Mouse (Mus musculus) hindbrain, embryonic 14.5 days (tissue): Measurements from ENCODE around the gene Exoc2. TPM values are rescaled to one million over a fixed set of nuclear protein-coding genes. Genes with fewer than 3 reads are reported as not detected.

Source experiments
- ATAC-seq: fragments of 200-750 bp; cut with Nextera tagmentation; 2 replicates; pipeline ENCODE4 v1.8.0; 2017; ENCODE audit warnings: moderate number of reproducible peaks, mild to moderate bottlenecking, moderate TSS enrichment, moderate library complexity; ENCODE audit not compliant: low FRiP score
- DNase-seq: peaks from one replicate; pipeline ENCODE4 v3.0.0-alpha.2; 2015; ENCODE audit warnings: low spot score
- H3K27ac ChIP-seq: fragments of 300-500 bp; sonication (generic); 2 replicates; pipeline ENCODE4 v1.5.1; 2014; ENCODE audit warnings: mild to moderate bottlenecking, moderate library complexity
- H3K27me3 ChIP-seq: fragments of 300-500 bp; sonication (generic); 2 replicates; pipeline ENCODE4 v1.6.1; 2014; ENCODE audit warnings: mild to moderate bottlenecking, low read length, mixed read lengths; ENCODE audit not compliant: control insufficient read depth, insufficient read depth
- H3K36me3 ChIP-seq: fragments of 300-500 bp; sonication (generic); replicated peaks from 2 replicates; pipeline ENCODE4 v1.6.1; 2014; ENCODE audit not compliant: control insufficient read depth, insufficient read depth
- H3K4me1 ChIP-seq: fragments of 300-500 bp; sonication (generic); replicated peaks from 2 replicates; pipeline ENCODE4 v1.6.1; 2014; ENCODE audit warnings: antibody characterized with exemption, low read length, mixed read lengths; ENCODE audit not compliant: control insufficient read depth, insufficient read depth
- H3K4me2 ChIP-seq: fragments of 300-500 bp; sonication (generic); replicated peaks from 2 replicates; pipeline ENCODE4 v1.6.1; 2014; ENCODE audit warnings: mild to moderate bottlenecking, moderate library complexity
- H3K4me3 ChIP-seq: fragments of 300-500 bp; sonication (generic); replicated peaks from 2 replicates; pipeline ENCODE4 v1.5.1; 2014; ENCODE audit warnings: mild to moderate bottlenecking, low read length
- H3K9ac ChIP-seq: fragments of 300-500 bp; sonication (generic); 2 replicates; pipeline ENCODE4 v1.6.1; 2014
- H3K9me3 ChIP-seq: fragments of 300-500 bp; sonication (generic); 2 replicates; pipeline ENCODE4 v1.6.1; 2016; ENCODE audit warnings: low read length; ENCODE audit not compliant: control insufficient read depth
- WGBS: fragments of 180-500 bp; shearing (Covaris S2); extraction: QIAGEN DNeasy Blood & Tissue Kit; methylation state at CpG from one replicate; pipeline ENCODE4 v1.1.7; 2014; 5-methylcytosine and 5-hydroxymethylcytosine counted together
- polyA plus RNA-seq: library from polyadenylated mRNA; unstranded; fragments of >200 nt; fragmentation: Nextera tagmentation; extraction: Ambion mirVana; gene quantifications from 2 replicates; pipeline ENCODE4 v1.2.1, GENCODE M21; 2014

Gene Exoc2
- polyA plus RNA-seq, 1 experiment from 2014 or later, result 58.6 TPM

DNA sequence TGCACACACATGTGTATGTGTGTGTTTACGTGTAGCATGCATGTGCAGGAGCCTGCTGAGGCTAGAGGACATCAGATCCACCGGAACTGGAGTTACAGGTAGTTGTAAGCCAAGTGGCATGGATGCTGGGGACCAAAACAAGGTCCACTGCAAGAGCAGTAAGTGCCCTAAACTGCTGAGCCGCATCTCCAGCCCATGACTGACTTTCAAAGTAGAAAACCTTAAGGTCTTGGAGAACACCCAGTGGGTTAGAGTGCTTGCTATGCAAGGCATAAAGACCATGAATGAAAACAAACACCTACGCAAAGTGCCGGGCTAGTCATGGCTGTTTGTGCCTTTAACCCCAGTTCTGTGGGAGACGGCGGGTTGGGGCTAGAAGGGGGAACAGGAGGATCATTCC, 147.4 kb downstream of the Exoc2 start:
- Histone ChIP-seq H3K4me3 (no peak overlapping the region), H3K9me3 (no peaks in the 10 kb centered on the region), H3K27ac (no peak overlapping the region), H3K9ac (no peak overlapping the region), H3K36me3 (peaks cover 24% of the 10 kb centered on the region), H3K4me2 (no peak overlapping the region), H3K4me1 (no peaks in the 10 kb centered on the region), H3K27me3 (no peaks in the 10 kb centered on the region)
- 95% methylated on average over 7 of the region's 7 CpGs for WGBS
- ATAC-seq, result no peak
- DNase-seq, result no peak

- Histone ChIP-seq H3K4me1 (no peaks in the 10 kb centered on the region), H3K9ac (no peak overlapping the region), H3K4me3 (no peak overlapping the region), H3K4me2 (no peak overlapping the region), H3K27ac (no peak overlapping the region), H3K27me3 (no peaks in the 10 kb centered on the region), H3K9me3 (no peaks in the 10 kb centered on the region), H3K36me3 (peaks cover 31% of the 10 kb centered on the region)
- DNase-seq (no peak), ATAC-seq (no peak)
- 83% methylated on average over 3 of the region's 3 CpGs for WGBS
These were observed 149.0 kb downstream of the Exoc2 start for GRCm38 (mm10) chr13:30824903-30825302.

- Histone ChIP-seq H3K4me2 (no peak overlapping the region), H3K27ac (no peak overlapping the region), H3K36me3 (peaks cover 46% of the 10 kb centered on the region), H3K4me3 (no peak overlapping the region), H3K27me3 (no peaks in the 10 kb centered on the region), H3K9me3 (no peaks in the 10 kb centered on the region), H3K4me1 (no peaks in the 10 kb centered on the region), H3K9ac (no peak overlapping the region)
- no peak for DNase-seq
- 90% methylated on average over 7 of the region's 7 CpGs for WGBS
- ATAC-seq, result no peak
These were observed 153.3 kb downstream of the Exoc2 start for GRCm38 (mm10) chr13:30820555-30820954.

DNA sequence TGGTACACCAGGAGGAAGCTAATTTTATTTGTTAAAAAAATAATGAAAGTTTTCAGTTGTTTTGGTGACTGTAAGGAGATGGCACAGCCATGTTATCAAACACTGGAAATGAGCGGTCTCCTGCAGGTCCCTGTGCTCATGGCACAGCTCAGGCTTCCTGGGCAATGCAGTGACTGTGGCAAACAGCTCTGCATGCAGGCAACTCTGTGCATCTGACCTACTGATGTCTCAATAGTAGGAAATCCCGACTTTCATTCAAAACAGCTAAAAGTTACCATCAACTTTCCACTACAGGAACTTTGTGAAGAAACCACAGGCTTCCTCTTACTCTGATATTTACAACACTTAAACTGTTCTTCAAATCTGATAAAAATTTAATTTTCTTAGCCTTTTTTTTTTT, 154.0 kb downstream of the Exoc2 start:
- Histone ChIP-seq H3K4me1 (no peaks in the 10 kb centered on the region), H3K9ac (no peak overlapping the region), H3K9me3 (no peaks in the 10 kb centered on the region), H3K4me3 (no peak overlapping the region), H3K4me2 (no peak overlapping the region), H3K36me3 (peaks cover 45% of the 10 kb centered on the region), H3K27me3 (no peaks in the 10 kb centered on the region), H3K27ac (no peak overlapping the region)
- no peak for ATAC-seq
- 93% methylated on average over 2 of the region's 2 CpGs for WGBS
- no peak for DNase-seq

DNA sequence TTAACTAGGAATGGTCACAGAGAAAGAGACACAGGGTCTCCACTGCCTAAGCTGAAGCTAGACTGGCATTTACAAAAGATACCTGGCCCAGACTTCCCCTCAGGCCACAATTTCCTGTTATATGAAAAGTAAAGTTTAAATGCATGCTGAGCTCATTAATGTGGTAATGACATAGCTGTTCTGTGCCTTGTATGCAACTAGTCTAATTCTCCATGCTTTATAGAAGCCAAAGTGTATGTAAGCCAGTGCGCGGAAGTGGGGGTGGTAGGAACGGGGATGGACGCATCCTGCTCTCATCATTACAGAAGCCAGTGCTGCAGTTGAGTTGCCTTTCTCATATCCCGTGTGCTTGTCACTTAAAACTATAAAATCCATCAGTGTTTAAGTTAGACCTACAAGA, 156.5 kb downstream of the Exoc2 start:
- H3K9me3 ChIP-seq, result no peaks in the 10 kb centered on the region
- no peaks in the 10 kb centered on the region for H3K27me3 ChIP-seq
- no peak for ATAC-seq
- no peak for DNase-seq
- peaks cover 47% of the 10 kb centered on the region for H3K36me3 ChIP-seq
- H3K4me1 ChIP-seq, result no peaks in the 10 kb centered on the region
- no peak overlapping the region for H3K9ac ChIP-seq
- 97% methylated on average over 5 of the region's 5 CpGs for WGBS
- H3K4me3 ChIP-seq, result no peak overlapping the region
- no peak overlapping the region for H3K4me2 ChIP-seq
- H3K27ac ChIP-seq, result no peak overlapping the region

GRCm38 (mm10) chr13:30814256-30814655, 159.6 kb downstream of the Exoc2 start:
- Histone ChIP-seq H3K4me1 (no peaks in the 10 kb centered on the region), H3K4me3 (no peak overlapping the region), H3K4me2 (no peak overlapping the region), H3K27me3 (no peaks in the 10 kb centered on the region), H3K36me3 (peaks cover 26% of the 10 kb centered on the region), H3K9ac (no peak overlapping the region), H3K9me3 (no peaks in the 10 kb centered on the region), H3K27ac (no peak overlapping the region)
- ATAC-seq (no peak), DNase-seq (no peak)
- WGBS, result 89% methylated on average over 5 of the region's 5 CpGs

GRCm38 (mm10) chr13:30813464-30813863, 160.4 kb downstream of the Exoc2 start:
- Histone ChIP-seq H3K4me3 (no peak overlapping the region), H3K27me3 (no peaks in the 10 kb centered on the region), H3K4me2 (no peak overlapping the region), H3K27ac (no peak overlapping the region), H3K9me3 (no peaks in the 10 kb centered on the region), H3K36me3 (peaks cover 20% of the 10 kb centered on the region), H3K9ac (no peak overlapping the region), H3K4me1 (no peaks in the 10 kb centered on the region)
- 87% methylated on average over 5 of the region's 5 CpGs for WGBS
- DNase-seq (no peak), ATAC-seq (no peak)

- Histone ChIP-seq H3K9ac (no peak overlapping the region), H3K27ac (no peak overlapping the region), H3K27me3 (no peaks in the 10 kb centered on the region), H3K4me1 (no peaks in the 10 kb centered on the region), H3K9me3 (no peaks in the 10 kb centered on the region), H3K4me2 (no peak overlapping the region), H3K36me3 (0 out of 2 replicates have a peak, but pooled peaks cover 4% of the 10 kb centered on the region), H3K4me3 (no peak overlapping the region)
- 74% methylated on average over 7 of the region's 7 CpGs for WGBS
- ATAC-seq (no peak), DNase-seq (no peak)
These were observed 164.7 kb downstream of the Exoc2 start for GRCm38 (mm10) chr13:30809240-30809639.

DNA sequence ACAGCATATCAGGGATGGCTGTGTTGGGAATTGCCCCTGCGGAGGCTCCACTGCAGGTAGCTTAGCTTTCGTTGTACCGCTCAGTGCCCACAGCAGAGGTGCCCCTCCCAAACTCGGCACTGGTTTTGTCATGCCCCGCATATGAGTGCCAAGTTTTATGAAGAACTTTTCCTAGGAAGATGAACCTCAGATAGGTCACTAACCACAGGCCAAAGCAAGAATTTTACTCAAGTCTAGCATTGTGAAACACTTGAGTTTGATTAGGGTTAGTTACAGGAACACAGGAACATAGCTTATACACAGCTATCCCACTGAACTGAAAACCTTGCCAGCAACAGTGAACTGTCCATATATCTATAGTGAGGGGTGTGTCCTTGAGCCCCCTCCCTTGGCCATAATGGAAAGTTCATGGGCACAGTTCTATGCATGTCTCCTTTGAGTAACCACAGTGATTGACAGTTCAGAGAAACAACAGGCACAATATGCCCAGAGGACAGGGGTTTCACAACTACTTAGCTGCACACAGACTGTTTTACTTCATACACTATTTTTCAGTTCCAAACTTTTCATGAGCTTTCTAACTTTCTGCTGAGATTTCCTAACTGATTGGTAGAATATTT, 171.4 kb downstream of the Exoc2 start:
- ATAC-seq (no peak), DNase-seq (no peak)
- no peak overlapping the region for H3K9ac ChIP-seq
- H3K9me3 ChIP-seq, result no peaks in the 10 kb centered on the region
- no peaks in the 10 kb centered on the region for H3K27me3 ChIP-seq
- H3K4me1 ChIP-seq, result no peaks in the 10 kb centered on the region
- no peak overlapping the region for H3K4me2 ChIP-seq
- WGBS, result 90% methylated on average over 5 of the region's 5 CpGs
- H3K4me3 ChIP-seq, result no peak overlapping the region
- no peak overlapping the region for H3K27ac ChIP-seq
- H3K36me3 ChIP-seq, result no peaks in the 10 kb centered on the region

DNA sequence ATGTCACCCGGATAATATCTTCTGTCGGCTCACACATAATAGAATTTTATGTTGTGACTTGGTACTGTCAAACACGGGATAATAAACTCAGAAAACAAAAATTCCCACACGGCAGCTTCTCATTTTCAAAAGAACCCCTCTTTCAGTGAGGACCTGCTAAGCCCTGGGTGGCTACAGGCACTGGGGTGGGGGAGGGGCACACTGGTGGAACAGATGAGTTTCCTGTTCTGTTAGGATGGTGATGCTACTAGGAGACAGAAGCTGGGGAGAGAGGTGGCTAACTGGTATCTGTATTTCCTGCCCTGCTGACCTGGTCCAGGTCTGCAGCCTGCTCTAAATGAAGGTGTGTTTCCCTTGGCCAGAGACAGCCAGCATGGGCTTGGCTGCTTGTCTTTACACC, 172.0 kb downstream of the Exoc2 start:
- Histone ChIP-seq H3K27ac (no peak overlapping the region), H3K36me3 (no peaks in the 10 kb centered on the region), H3K27me3 (no peaks in the 10 kb centered on the region), H3K4me2 (no peak overlapping the region), H3K4me1 (no peaks in the 10 kb centered on the region), H3K4me3 (no peak overlapping the region), H3K9me3 (no peaks in the 10 kb centered on the region), H3K9ac (no peak overlapping the region)
- DNase-seq (no peak), ATAC-seq (no peak)
- WGBS, result 84% methylated on average over 4 of the region's 4 CpGs
